In genomic region chr3:135285807-135286206, GRCm38 (mm10) we compare ENCODE assay signal across 21 mouse cellular contexts.
"Had no signal": no experiment of that assay in that cellular context is flagged by ENCODE, and none has a peak within 500 bp of the region (broad histone marks: within the 10 kb centered on the region; RNA-seq: fewer than 3 reads in every experiment).

No protein-coding gene starts in this region.

- H3K4me2 ChIP-seq: heart, embryonic 11.5 days; heart, embryonic 13.5 days; heart, embryonic 15.5 days; hindbrain, embryonic 13.5 days; hindbrain, embryonic 15.5 days; kidney, embryonic 15.5 days; limb, embryonic 13.5 days; limb, embryonic 15.5 days had no signal

- H3K27me3 ChIP-seq: heart, embryonic 13.5 days; heart, embryonic 15.5 days; hindbrain, embryonic 13.5 days; hindbrain, embryonic 15.5 days; kidney, embryonic 15.5 days; limb, embryonic 13.5 days; limb, embryonic 15.5 days had no signal

- H3K9ac ChIP-seq: heart, embryonic 13.5 days; heart, embryonic 15.5 days; hindbrain, embryonic 13.5 days; hindbrain, embryonic 15.5 days; kidney, embryonic 15.5 days; limb, embryonic 13.5 days; limb, embryonic 15.5 days had no signal

- H3K4me3 ChIP-seq: heart, adult 2 months; heart, embryonic 13.5 days; heart, embryonic 15.5 days; hindbrain, embryonic 13.5 days; hindbrain, embryonic 15.5 days; kidney, embryonic 15.5 days; limb, embryonic 13.5 days; limb, embryonic 15.5 days had no signal

- DNase-seq: gastrocnemius, postnatal 14 days; gastrocnemius, postnatal 36 days; heart, adult 2 months; heart, postnatal 14 days; heart, postnatal 36 days; kidney, adult 9 months; kidney, postnatal 14 days; layer of hippocampus, adult 9-11 months; layer of hippocampus, postnatal 36 days; left cerebral cortex, postnatal 4 days had no signal

- H3K27ac ChIP-seq: heart, adult 2 months; heart, embryonic 13.5 days; heart, embryonic 15.5 days; hindbrain, embryonic 13.5 days; hindbrain, embryonic 15.5 days; hindbrain, postnatal 0 days; kidney, embryonic 15.5 days; kidney, postnatal 0 days; limb, embryonic 13.5 days; limb, embryonic 15.5 days had no signal

- H3K9me3 ChIP-seq: heart, embryonic 13.5 days; heart, embryonic 15.5 days; hindbrain, embryonic 13.5 days; hindbrain, embryonic 15.5 days; kidney, embryonic 15.5 days; limb, embryonic 13.5 days; limb, embryonic 15.5 days had no signal

- ATAC-seq: hindbrain, postnatal 0 days; intestine, embryonic 16.5 days had no signal

- H3K36me3 ChIP-seq: heart, embryonic 13.5 days; heart, embryonic 15.5 days; hindbrain, embryonic 13.5 days; hindbrain, embryonic 15.5 days; kidney, embryonic 15.5 days; limb, embryonic 13.5 days; limb, embryonic 15.5 days had no signal
